Mouse (Mus musculus) kidney, postnatal 14 days (tissue): ENCODE data around the gene Mtcl1.

Experiments used
- DNase-seq: peaks from one replicate; pipeline ENCODE4 v3.0.0; 2022; ENCODE audit warnings: mixed read lengths

Gene Mtcl1

GRCm38 (mm10) chr17:66405601-66406000, 43.9 kb downstream of the Mtcl1 start:
- no peak for DNase-seq

- peak; percentile 57 for DNase-seq
These were observed 44.5 kb downstream of the Mtcl1 start for GRCm38 (mm10) chr17:66404883-66405590.

GRCm38 (mm10) chr17:66402791-66403470, 46.6 kb downstream of the Mtcl1 start:
- no peak for DNase-seq

- no peak for DNase-seq
These were observed 47.8 kb downstream of the Mtcl1 start for GRCm38 (mm10) chr17:66401596-66402265.

GRCm38 (mm10) chr17:66399780-66400179, 49.8 kb downstream of the Mtcl1 start:
- DNase-seq = no peak

GRCm38 (mm10) chr17:66394571-66394970, 55.0 kb downstream of the Mtcl1 start:
- no peak for DNase-seq

- DNase-seq = no peak
These were observed 61.2 kb downstream of the Mtcl1 start for GRCm38 (mm10) chr17:66388307-66388706.

- no peak for DNase-seq
These were observed 68.2 kb downstream of the Mtcl1 start for GRCm38 (mm10) chr17:66381338-66381737.

GRCm38 (mm10) chr17:66379900-66380857, 69.4 kb downstream of the Mtcl1 start:
- no peak for DNase-seq

GRCm38 (mm10) chr17:66379308-66379707, 70.2 kb downstream of the Mtcl1 start:
- no peak for DNase-seq

GRCm38 (mm10) chr17:66378127-66378526, 71.4 kb downstream of the Mtcl1 start:
- DNase-seq = no peak

- DNase-seq = no peak
These were observed 74.8 kb downstream of the Mtcl1 start for GRCm38 (mm10) chr17:66374633-66375272.

- peak; percentile 16 for DNase-seq
These were observed 78.7 kb downstream of the Mtcl1 start for GRCm38 (mm10) chr17:66370867-66371266.

GRCm38 (mm10) chr17:66369777-66370176, 79.8 kb downstream of the Mtcl1 start:
- no peak for DNase-seq

- no peak for DNase-seq
These were observed 81.4 kb downstream of the Mtcl1 start for GRCm38 (mm10) chr17:66368127-66368526.

- no peak for DNase-seq
These were observed 83.9 kb downstream of the Mtcl1 start for GRCm38 (mm10) chr17:66365664-66366063.

- DNase-seq = no peak
These were observed 84.3 kb downstream of the Mtcl1 start for GRCm38 (mm10) chr17:66365293-66365642.

GRCm38 (mm10) chr17:66364525-66365292, 84.8 kb downstream of the Mtcl1 start:
- no peak for DNase-seq

GRCm38 (mm10) chr17:66363852-66364524, 85.6 kb downstream of the Mtcl1 start:
- DNase-seq = no peak

- peak; percentile 59 for DNase-seq
These were observed 87.1 kb downstream of the Mtcl1 start for GRCm38 (mm10) chr17:66362287-66363016.
